Mouse (Mus musculus) CH12.LX (cell line): ENCODE results near the gene Sptbn1. TPM values are rescaled to one million over a fixed set of nuclear protein-coding genes. Genes with fewer than 3 reads are reported as not detected.
A peak's percentile ranks its signal among the peaks of the same experiment; 100 is the strongest.

Source experiments
- DNase-seq: peaks from one replicate; pipeline ENCODE4 v3.0.0-alpha.2; 2013; ENCODE audit errors: extremely low read depth
- H3K27ac ChIP-seq: 2 replicates; pipeline ENCODE4 v1.5.1; 2012; ENCODE audit warnings: low read depth, mild to moderate bottlenecking, control low read depth, moderate library complexity; ENCODE audit not compliant: insufficient read depth
- H3K27me3 ChIP-seq: replicated peaks from 2 replicates; pipeline ENCODE3; 2012; ENCODE audit warnings: inconsistent platforms
- H3K36me3 ChIP-seq, 2 experiments: replicated peaks in 1 of 2; 2 replicates each; pipeline versions ENCODE3 to v1.6.1; 2012; ENCODE audit warnings: inconsistent platforms in 1 of 2, low read length in 1 of 2, mild to moderate bottlenecking in 1 of 2, mixed read lengths in 1 of 2, moderate library complexity in 1 of 2; ENCODE audit not compliant: control insufficient read depth in 1 of 2, insufficient read depth in 1 of 2
- H3K4me1 ChIP-seq, 2 experiments: 2 replicates each; pipeline ENCODE4 v1.6.1; 2012; ENCODE audit warnings: inconsistent platforms in 1 of 2, moderate library complexity in 1 of 2; ENCODE audit not compliant: insufficient read depth in 2 of 2, control insufficient read depth in 1 of 2
- H3K4me2 ChIP-seq: 2 replicates; pipeline ENCODE4 v1.6.1; 2012; ENCODE audit warnings: low read depth, mild to moderate bottlenecking, control low read depth; ENCODE audit not compliant: poor library complexity, insufficient read depth, severe bottlenecking
- H3K4me3 ChIP-seq, 3 experiments: fragments of 150-350 bp in 1 of 3; sonication (generic) in 1 of 3; replicated peaks in 1 of 3; 2 replicates each; pipeline versions ENCODE3 to v1.5.1; 2011 to 2012; ENCODE audit warnings: low read depth in 2 of 3, low read length in 2 of 3, mild to moderate bottlenecking in 2 of 3, moderate library complexity in 2 of 3, control low read depth in 1 of 3, improper control_type of control experiment in 1 of 3, inconsistent platforms in 1 of 3, mixed read lengths in 1 of 3; ENCODE audit not compliant: poor library complexity in 1 of 3
- H3K79me2 ChIP-seq: replicated peaks from 2 replicates; pipeline ENCODE4 v1.6.1; 2012; ENCODE audit warnings: mild to moderate bottlenecking, moderate library complexity; ENCODE audit not compliant: control insufficient read depth, poor library complexity, insufficient read depth, severe bottlenecking; ENCODE audit errors: extremely low read depth
- H3K9ac ChIP-seq: 2 replicates; pipeline ENCODE4 v1.6.1; 2012; ENCODE audit warnings: low read depth, mild to moderate bottlenecking, control low read depth, moderate library complexity; ENCODE audit not compliant: insufficient read depth
- H3K9me3 ChIP-seq: replicated peaks from 2 replicates; pipeline ENCODE3; 2012; ENCODE audit warnings: low read length, inconsistent platforms, mixed read lengths
- CHD1 ChIP-seq: IDR thresholded peaks from 2 replicates; pipeline ENCODE4 v1.6.1; 2012; ENCODE audit warnings: low read depth, low read length, improper control_type of control experiment, inconsistent platforms
- E2F4 ChIP-seq: IDR thresholded peaks from 2 replicates; pipeline ENCODE4 v1.6.1; 2011; ENCODE audit warnings: low read depth, low read length, improper control_type of control experiment; ENCODE audit not compliant: insufficient replicate concordance
- ELF1 ChIP-seq: IDR thresholded peaks from 2 replicates; pipeline ENCODE4 v1.6.1; 2014; ENCODE audit warnings: low read depth, mild to moderate bottlenecking, inconsistent platforms, low read length, improper control_type of control experiment
- EP300 ChIP-seq: IDR thresholded peaks from 2 replicates; pipeline ENCODE4 v1.6.1; 2011; ENCODE audit warnings: low read length, improper control_type of control experiment
- ETS1 ChIP-seq: conservative IDR thresholded peaks from 2 replicates; pipeline ENCODE4 v1.6.1; 2012; ENCODE audit warnings: low read depth, mild to moderate bottlenecking, inconsistent platforms, low read length, improper control_type of control experiment, moderate library complexity
- HCFC1 ChIP-seq: IDR thresholded peaks from 2 replicates; pipeline ENCODE4 v1.6.1; 2012; ENCODE audit warnings: low read depth, mild to moderate bottlenecking, inconsistent platforms, low read length, improper control_type of control experiment
- KAT2A ChIP-seq: IDR thresholded peaks from 2 replicates; pipeline ENCODE4 v1.6.1; 2012; ENCODE audit warnings: low read length, improper control_type of control experiment, inconsistent platforms; ENCODE audit not compliant: insufficient replicate concordance
- MAFK ChIP-seq: IDR thresholded peaks from 2 replicates; pipeline ENCODE4 v1.6.1; 2011; ENCODE audit warnings: low read length, improper control_type of control experiment; ENCODE audit not compliant: insufficient replicate concordance
- MAX ChIP-seq: IDR thresholded peaks from 2 replicates; pipeline ENCODE4 v1.6.1; 2011; ENCODE audit warnings: low read length, improper control_type of control experiment
- MAZ ChIP-seq: IDR thresholded peaks from 2 replicates; pipeline ENCODE4 v1.6.1; 2012; ENCODE audit warnings: low read depth, mild to moderate bottlenecking, inconsistent platforms, low read length, improper control_type of control experiment, moderate library complexity
- MEF2A ChIP-seq: IDR thresholded peaks from 2 replicates; pipeline ENCODE4 v1.6.1; 2014; ENCODE audit warnings: low read depth, mild to moderate bottlenecking, inconsistent platforms, low read length, improper control_type of control experiment, borderline replicate concordance
- PAX5 ChIP-seq: IDR thresholded peaks from 2 replicates; pipeline ENCODE4 v1.6.1; 2012; ENCODE audit warnings: low read length, inconsistent platforms, mixed read lengths
- RAD21 ChIP-seq: IDR thresholded peaks from 2 replicates; pipeline ENCODE4 v1.6.1; 2011; ENCODE audit warnings: low read depth, mild to moderate bottlenecking, low read length, improper control_type of control experiment, moderate library complexity
- RCOR1 ChIP-seq: conservative IDR thresholded peaks from 2 replicates; pipeline ENCODE4 v1.6.1; 2012; ENCODE audit warnings: low read depth, mild to moderate bottlenecking, inconsistent platforms, low read length, improper control_type of control experiment
- SIN3A ChIP-seq: IDR thresholded peaks from 2 replicates; pipeline ENCODE4 v1.6.1; 2012; ENCODE audit warnings: low read length, improper control_type of control experiment, inconsistent platforms
- UBTF ChIP-seq: IDR thresholded peaks from 2 replicates; pipeline ENCODE4 v1.6.1; 2012; ENCODE audit warnings: low read depth, mild to moderate bottlenecking, inconsistent platforms, low read length, improper control_type of control experiment, moderate library complexity
- USF1 ChIP-seq: IDR thresholded peaks from 2 replicates; pipeline ENCODE4 v1.6.1; 2014; ENCODE audit warnings: low read depth, mild to moderate bottlenecking, inconsistent platforms, low read length, improper control_type of control experiment
- USF2 ChIP-seq: conservative IDR thresholded peaks from 2 replicates; pipeline ENCODE4 v1.6.1; 2011; ENCODE audit warnings: low read depth, low read length, improper control_type of control experiment
- ZKSCAN1 ChIP-seq: IDR thresholded peaks from 2 replicates; pipeline ENCODE4 v1.6.1; 2012; ENCODE audit warnings: low read depth, inconsistent platforms, low read length, improper control_type of control experiment, borderline replicate concordance
- ZMIZ1 ChIP-seq: IDR thresholded peaks from 2 replicates; pipeline ENCODE4 v1.6.1; 2012; ENCODE audit warnings: low read depth, mild to moderate bottlenecking, inconsistent platforms, low read length, improper control_type of control experiment
- dilution Hi-C: fragments of 300-500 bp; cut with MboI; formaldehyde crosslinking; loops from 2 replicates; pipeline ENCODE4 v1.14.3; 2020; ENCODE audit warnings: low sequenced_read_pairs; ENCODE audit not compliant: extremely low pct_unique_long_range_greater_than_20kb, extremely low pct_ligation_motif_present
- in situ Hi-C: fragments of 300-500 bp; cut with MboI; formaldehyde crosslinking; loops from 3 replicates; pipeline ENCODE4 v1.14.3; 2019; ENCODE audit warnings: low sequenced_read_pairs, low pct_ligation_motif_present, low pct_unique_long_range_greater_than_20kb, mixed read lengths
- polyA plus RNA-seq: library from polyadenylated mRNA; unstranded; fragments of >175 nt; gene quantifications from 2 replicates; pipeline ENCODE4 v1.2.1, GENCODE M21; 2012; ENCODE audit warnings: low read depth; ENCODE audit not compliant: insufficient read length
- total RNA-seq, 2 experiments: library from RNA; depleted of rRNA; stranded (reverse); fragments of 300-350 nt in 1 of 2; fragments of >200 nt in 1 of 2; gene quantifications; 2 replicates each; pipeline ENCODE4 v1.2.3; 2012 to 2014

The Sptbn1 gene
- total and polyA plus RNA-seq, 3 experiments, result 38.2 to 54.7 (median 43.7) TPM

DNA sequence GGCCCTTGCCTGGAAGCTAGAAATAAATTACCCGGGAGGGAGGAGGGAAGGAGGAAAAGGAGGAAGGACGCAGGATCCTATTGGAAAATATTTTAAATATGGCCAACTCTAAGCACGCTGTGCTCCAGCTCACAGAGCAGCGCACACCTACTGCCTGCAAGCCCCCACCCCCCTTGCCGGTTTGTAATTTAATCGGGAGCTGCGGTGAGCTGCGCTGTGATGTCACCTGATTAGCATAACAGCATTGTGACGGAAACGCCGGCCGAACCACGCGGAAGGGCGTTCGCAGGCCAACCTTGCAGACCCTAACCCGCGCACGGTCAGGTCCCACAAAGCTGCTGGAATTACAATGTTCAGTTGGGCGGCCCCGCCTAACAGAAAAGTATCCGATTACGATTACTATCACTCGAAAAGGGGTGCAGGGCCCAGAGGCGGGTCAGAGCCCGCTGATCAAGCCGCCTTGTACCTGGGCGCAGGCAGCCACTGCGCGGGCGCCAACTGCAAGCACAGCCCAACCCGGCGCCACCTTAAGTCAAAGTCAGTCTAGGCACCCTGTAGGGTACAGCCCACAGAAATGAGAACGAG is 69.8 kb downstream of the Sptbn1 start (continued):
- TF ChIP-seq HCFC1, result no peak; the same call in 1 of the 2 replicates
- no peak; the same call in 1 of the 2 replicates for TF ChIP-seq USF2
- TF ChIP-seq SIN3A, result peak; percentile 94
- peak; percentile 28; the same call in 1 of the 2 replicates for TF ChIP-seq MAFK
- TF ChIP-seq KAT2A, result no peak
- no peak for TF ChIP-seq E2F4
- TF ChIP-seq MAZ, result peak; percentile 68
- peak; percentile 76 for TF ChIP-seq ETS1
- peak; percentile 88 for TF ChIP-seq ELF1
- TF ChIP-seq ZKSCAN1, result no peak; the same call in 1 of the 2 replicates
- TF ChIP-seq MAX, result peak; percentile 92; the same call in 1 of the 2 replicates

DNA sequence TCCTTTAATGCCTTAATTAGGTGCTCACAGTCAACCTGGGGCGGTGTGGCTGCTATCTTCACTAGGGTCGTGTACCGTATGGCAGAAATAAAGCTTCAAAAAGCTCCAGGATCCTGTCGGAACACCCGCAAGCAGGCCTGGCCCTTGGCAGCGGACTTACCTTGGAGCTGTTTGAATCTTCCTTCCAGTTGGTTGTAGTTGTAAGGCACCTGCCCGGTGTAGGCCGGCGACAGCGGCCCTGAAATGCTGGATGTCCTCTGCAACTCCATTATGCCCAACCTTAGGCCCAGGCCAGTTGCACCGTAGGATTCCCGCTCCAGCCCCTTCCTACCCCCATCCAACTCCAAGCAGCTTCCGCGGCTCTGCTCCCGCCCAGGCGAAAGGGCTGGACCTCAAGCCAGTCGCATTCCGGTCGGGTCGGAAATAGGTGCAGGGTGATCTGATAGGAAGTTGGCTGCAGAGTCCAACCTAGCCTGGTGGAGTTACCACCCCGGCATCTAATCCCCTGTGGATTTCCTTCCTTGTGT is 70.3 kb downstream of the Sptbn1 start:
- Histone ChIP-seq H3K4me3 (peak overlapping the region; percentile 80 to 90 (median 80)), H3K9me3 (peaks cover 5% of the 10 kb centered on the region), H3K27ac (peak overlapping the region; percentile 37), H3K36me3 (peaks cover 0 to 3% of the 10 kb centered on the region in 2 experiments), H3K79me2 (peaks cover 37% of the 10 kb centered on the region), H3K4me1 (peaks cover 3 to 29% of the 10 kb centered on the region in 2 experiments), H3K9ac (peak overlapping the region; percentile 54), H3K4me2 (peak overlapping the region; percentile 100), H3K27me3 (no peaks in the 10 kb centered on the region)
- TF ChIP-seq ZMIZ1 (no peak), RCOR1 (no peak), MEF2A (0 out of 2 replicates have a peak, but pooled peaks have one; percentile 0), USF1 (no peak), EP300 (peak; percentile 2; the same call in 1 of the 2 replicates), MAX (no peak), CHD1 (no peak; the same call in 1 of the 2 replicates), RAD21 (no peak), UBTF (0 out of 2 replicates have a peak, but pooled peaks have one; percentile 44), PAX5 (no peak)
- DNase-seq, result no peak
- in situ Hi-C loops, result no loop called here
- dilution Hi-C loops, result no loop called here
